Mouse (Mus musculus) testis, adult 2 months (tissue): Measurements from ENCODE around the gene Gpr55.

Experiments
- CTCF ChIP-seq: fragments of 200-500 bp; IDR thresholded peaks from 2 replicates; pipeline ENCODE4 v1.5.1; 2012; ENCODE audit warnings: low read depth, mild to moderate bottlenecking, inconsistent platforms, low read length, moderate library complexity; ENCODE audit not compliant: control insufficient read depth, insufficient read depth, insufficient replicate concordance
- POLR2A ChIP-seq: fragments of 200-500 bp; IDR thresholded peaks from 2 replicates; pipeline ENCODE4 v1.6.1; 2012; ENCODE audit warnings: low read depth, mild to moderate bottlenecking, inconsistent platforms, low read length, moderate library complexity; ENCODE audit not compliant: control insufficient read depth

DNA sequence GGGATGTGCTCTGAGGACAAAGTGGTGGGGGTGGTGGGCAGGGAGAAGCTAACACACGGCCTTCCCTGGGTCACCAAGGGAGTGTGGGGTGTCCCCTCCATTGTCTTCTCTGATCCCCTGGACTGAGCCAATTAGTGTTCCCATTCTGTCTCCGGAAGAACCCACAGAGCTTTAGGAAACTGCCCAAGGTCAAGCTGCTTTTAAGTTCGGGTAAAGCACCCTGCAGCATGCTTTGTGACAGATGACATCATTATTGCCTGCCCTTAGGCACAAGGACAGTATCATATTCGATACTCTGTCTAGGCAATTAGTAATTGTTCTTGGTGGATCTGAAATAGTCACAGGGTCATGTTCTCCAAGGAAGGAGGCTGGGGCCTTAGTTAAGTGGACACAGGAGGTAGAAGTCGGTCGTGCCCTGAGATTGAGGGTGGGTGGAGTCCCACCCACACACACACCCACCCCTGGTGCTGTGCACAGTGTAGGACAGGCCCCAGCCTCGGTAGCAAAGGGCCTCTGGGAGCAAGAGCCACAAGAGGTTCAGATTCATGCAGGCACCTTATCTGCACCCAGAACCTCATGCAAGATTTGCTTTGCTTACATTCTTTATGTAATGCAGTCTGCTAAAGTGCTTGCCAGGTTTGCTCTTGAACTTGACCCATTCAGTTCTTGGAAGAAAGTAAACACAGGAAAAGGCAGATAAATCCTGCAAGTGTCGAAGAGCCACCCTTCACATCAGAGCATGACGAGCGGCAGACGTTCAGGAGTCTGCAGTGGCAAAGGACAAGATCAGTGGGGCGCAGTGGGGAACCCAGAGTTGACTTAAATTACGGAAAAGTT lies 51.8 kb downstream of the Gpr55 start:
- TF ChIP-seq CTCF (no peak), POLR2A (no peak)
